Mouse (Mus musculus): ENCODE results near the gene Nfkbid. TPM values are rescaled to one million over a fixed set of nuclear protein-coding genes. Genes with fewer than 3 reads are reported as not detected.

Gene Nfkbid
- polyA plus RNA-seq, 1 experiment, result 0.42 TPM

DNA sequence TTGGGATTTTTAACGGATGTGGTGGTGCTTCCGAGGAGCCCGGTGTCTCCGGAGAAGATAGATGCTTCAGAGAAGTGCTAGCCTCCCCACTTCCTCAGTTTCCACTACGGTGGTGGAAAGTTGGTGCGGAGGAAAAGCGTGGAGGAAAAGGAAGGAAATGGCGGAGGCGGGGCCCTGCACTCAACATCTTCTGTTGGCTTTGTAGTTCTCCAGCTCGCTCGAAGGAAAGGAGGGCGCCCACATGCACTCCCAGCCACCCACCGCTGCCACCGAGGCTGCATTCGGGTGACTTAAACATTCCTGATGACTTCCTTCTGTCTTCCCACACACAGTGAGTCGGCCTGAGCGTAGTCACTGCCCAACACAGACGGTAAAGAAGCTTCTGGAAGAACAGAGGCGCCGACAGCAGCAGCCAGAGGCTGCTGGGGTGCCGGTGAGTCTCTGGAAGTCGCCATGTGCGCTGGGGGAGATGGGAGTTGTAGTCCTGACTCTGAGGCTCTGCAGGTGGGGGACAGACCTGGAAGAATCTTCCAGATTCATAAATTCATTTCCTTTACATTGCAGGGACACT lies 1.6 kb downstream of the Nfkbid start:
- TF ChIP-seq POLR2A (IDR thresholded peaks at IDR 0.05; ENCODE audit: low read depth, low read length) (no peak), CTCF (IDR thresholded peaks at IDR 0.05; ENCODE audit: borderline replicate concordance, insufficient read depth, low read length) (no peak)
- Histone ChIP-seq H3K27ac (ENCODE audit: insufficient read depth, low read length) (no peak overlapping the region), H3K4me3 (ENCODE audit: insufficient read depth, low read length) (peak overlapping the region; percentile 53), H3K4me1 (ENCODE audit: control insufficient read depth, insufficient read depth, low read length) (peaks cover 3% of the 10 kb centered on the region; the same call in 1 of the 2 replicates)

DNA sequence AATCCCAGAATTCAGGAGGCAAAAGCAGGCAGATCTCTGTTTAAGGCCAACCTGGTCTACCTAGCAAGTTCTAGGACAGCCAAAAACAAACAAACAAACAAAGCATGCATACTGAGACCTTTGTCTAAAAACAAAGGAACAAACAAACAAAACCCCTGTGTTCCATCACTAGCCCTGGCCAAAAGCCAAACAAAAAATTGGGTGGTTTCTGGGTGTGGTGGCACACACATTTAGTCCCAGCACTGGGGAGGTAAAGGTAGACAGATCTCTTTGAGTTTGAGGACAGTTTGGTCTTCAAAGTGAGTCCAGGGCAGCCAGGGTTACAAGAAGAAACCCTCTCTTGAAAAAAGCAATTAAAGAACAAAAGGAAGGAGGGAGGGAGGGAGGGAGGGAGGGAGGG lies 7.8 kb downstream of the Nfkbid start:
- TF ChIP-seq POLR2A (IDR thresholded peaks at IDR 0.05; ENCODE audit: low read depth, low read length) (no peak), CTCF (IDR thresholded peaks at IDR 0.05; ENCODE audit: borderline replicate concordance, insufficient read depth, low read length) (no peak)
- Histone ChIP-seq H3K27ac (ENCODE audit: insufficient read depth, low read length) (no peak overlapping the region), H3K4me3 (ENCODE audit: insufficient read depth, low read length) (no peak overlapping the region), H3K4me1 (ENCODE audit: control insufficient read depth, insufficient read depth, low read length) (0 out of 2 replicates have a peak, but pooled peaks cover 3% of the 10 kb centered on the region)

DNA sequence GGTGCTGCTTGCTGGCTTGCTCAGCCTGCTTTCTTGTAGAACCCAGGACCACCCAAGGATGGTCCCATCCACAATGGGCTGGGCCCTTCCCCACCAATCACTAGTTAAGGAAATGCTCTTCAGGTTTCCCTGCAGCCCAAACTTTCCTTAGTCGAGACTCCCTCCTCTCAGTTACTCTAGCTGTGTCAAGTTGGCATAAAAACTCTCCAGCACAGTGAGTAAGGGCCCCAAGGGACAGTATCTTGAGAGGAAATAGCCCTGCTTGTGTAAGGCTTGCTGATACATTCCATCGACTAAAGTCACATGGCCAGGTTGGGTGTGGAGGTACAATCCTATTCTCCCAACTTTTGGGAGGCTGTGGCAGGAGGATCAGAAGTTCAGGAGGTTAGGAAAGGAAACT lies 8.7 kb downstream of the Nfkbid start:
- TF ChIP-seq POLR2A (IDR thresholded peaks at IDR 0.05; ENCODE audit: low read depth, low read length), result no peak
- no peak for TF ChIP-seq CTCF (IDR thresholded peaks at IDR 0.05; ENCODE audit: borderline replicate concordance, insufficient read depth, low read length)
- Histone ChIP-seq H3K4me1 (ENCODE audit: control insufficient read depth, insufficient read depth, low read length) (0 out of 2 replicates have a peak, but pooled peaks cover 3% of the 10 kb centered on the region), H3K4me3 (ENCODE audit: insufficient read depth, low read length) (no peak overlapping the region)

DNA sequence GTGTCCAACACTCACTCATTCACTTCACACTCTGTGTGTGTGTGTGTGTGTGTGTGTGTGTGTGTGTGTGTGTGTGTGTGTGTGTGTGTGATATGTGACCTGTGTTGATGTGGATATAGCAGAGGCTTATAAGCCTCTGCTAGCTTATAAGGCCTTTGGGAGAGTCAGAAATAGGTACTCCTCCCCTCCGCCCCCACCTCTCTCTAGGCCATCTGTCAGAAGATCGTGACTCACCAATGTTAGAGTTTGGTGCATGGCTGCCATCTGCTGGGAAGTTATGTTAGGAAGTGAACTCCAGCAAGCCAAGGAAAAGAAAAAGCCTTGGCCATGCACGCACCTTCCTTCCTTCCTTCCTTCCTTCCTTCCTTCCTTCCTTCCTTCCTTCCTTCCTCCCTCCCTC lies 10.3 kb downstream of the Nfkbid start:
- Histone ChIP-seq H3K4me3 (ENCODE audit: insufficient read depth, low read length) (no peak overlapping the region), H3K4me1 (ENCODE audit: control insufficient read depth, insufficient read depth, low read length) (0 out of 2 replicates have a peak, but pooled peaks cover 3% of the 10 kb centered on the region), H3K27ac (ENCODE audit: insufficient read depth, low read length) (no peak overlapping the region)
- TF ChIP-seq CTCF (IDR thresholded peaks at IDR 0.05; ENCODE audit: borderline replicate concordance, insufficient read depth, low read length) (peak; percentile 36; the same call in 1 of the 2 replicates), POLR2A (IDR thresholded peaks at IDR 0.05; ENCODE audit: low read depth, low read length) (no peak)

More for the DNA sequence above, 8.7 kb downstream of the Nfkbid start:
- no peak overlapping the region; the same call in 1 of the 2 replicates for H3K27ac ChIP-seq (ENCODE audit: insufficient read depth, low read length)

DNA sequence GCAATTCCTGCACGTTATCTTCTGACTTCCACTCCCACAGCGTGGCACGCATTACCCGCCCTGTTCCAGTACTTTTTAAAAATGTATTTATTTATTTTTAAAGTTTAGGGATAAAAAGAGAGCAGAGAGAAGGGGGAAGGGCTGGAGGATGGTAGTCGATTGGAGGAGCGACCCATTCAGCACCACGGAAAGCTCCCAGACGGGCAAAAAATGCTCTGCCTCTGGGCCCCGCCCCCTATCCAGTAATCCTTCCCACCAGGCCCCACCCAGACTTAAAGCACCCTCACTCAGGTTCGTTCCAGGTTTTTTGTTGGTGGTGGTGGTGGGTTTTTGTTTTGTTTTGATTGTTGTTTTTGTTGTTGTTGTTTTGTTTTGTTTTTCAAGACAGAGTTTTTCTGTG lies 12.7 kb downstream of the Nfkbid start:
- 0 out of 2 replicates have a peak, but pooled peaks cover 3% of the 10 kb centered on the region for H3K4me1 ChIP-seq (ENCODE audit: control insufficient read depth, insufficient read depth, low read length)
- H3K4me3 ChIP-seq (ENCODE audit: insufficient read depth, low read length), result no peak overlapping the region
- TF ChIP-seq POLR2A (IDR thresholded peaks at IDR 0.05; ENCODE audit: low read depth, low read length) (no peak), CTCF (IDR thresholded peaks at IDR 0.05; ENCODE audit: borderline replicate concordance, insufficient read depth, low read length) (no peak)

DNA sequence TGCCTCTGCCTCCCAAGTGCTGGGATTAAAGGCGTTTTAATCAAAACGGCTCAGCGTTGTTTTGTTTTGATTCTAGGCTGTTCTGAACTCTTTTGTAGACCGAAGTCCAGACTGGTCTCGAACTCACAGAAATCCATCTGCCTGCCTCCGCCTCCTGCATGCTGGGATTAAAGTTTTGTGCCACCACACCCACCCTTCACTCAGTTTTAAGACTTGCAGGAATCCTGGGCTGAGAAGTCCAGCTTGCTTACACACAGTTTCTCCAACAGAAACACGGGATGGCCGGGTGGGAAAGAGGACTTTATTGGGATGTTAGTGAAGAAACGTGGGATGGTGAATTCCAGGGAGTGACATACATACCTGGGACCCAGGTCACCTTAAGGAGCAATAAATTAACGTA lies 13.2 kb downstream of the Nfkbid start:
- 0 out of 2 replicates have a peak, but pooled peaks cover 3% of the 10 kb centered on the region for H3K4me1 ChIP-seq (ENCODE audit: control insufficient read depth, insufficient read depth, low read length)
- no peak overlapping the region for H3K4me3 ChIP-seq (ENCODE audit: insufficient read depth, low read length)
- no peak overlapping the region for H3K27ac ChIP-seq (ENCODE audit: insufficient read depth, low read length)
- TF ChIP-seq CTCF (IDR thresholded peaks at IDR 0.05; ENCODE audit: borderline replicate concordance, insufficient read depth, low read length) (no peak), POLR2A (IDR thresholded peaks at IDR 0.05; ENCODE audit: low read depth, low read length) (no peak)

More for the DNA sequence above, 12.7 kb downstream of the Nfkbid start:
- no peak overlapping the region for H3K27ac ChIP-seq (ENCODE audit: insufficient read depth, low read length)

DNA sequence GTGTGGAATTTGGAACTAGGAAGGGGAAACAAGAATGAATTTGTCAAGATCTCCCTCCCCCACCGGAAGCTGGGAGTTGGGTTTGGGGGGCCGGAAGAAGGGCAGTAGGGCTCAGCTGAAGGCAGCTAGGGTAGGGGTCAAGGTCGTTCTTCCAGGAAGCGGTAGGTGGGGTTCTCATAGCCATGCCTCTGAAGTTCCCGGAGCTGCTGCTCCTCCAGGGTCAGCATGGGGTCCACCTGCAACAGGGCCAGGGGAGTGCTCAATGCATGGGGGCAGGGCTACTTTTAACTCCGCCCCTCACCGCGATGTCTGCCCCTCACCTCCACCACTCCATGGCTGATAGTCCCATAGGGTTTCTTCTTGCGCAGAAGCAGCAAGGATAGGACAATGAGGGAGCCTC lies 13.6 kb downstream of the Nfkbid start:
- Histone ChIP-seq H3K27ac (ENCODE audit: insufficient read depth, low read length) (no peak overlapping the region), H3K4me1 (ENCODE audit: control insufficient read depth, insufficient read depth, low read length) (0 out of 2 replicates have a peak, but pooled peaks cover 3% of the 10 kb centered on the region), H3K4me3 (ENCODE audit: insufficient read depth, low read length) (no peak overlapping the region)
- no peak for TF ChIP-seq CTCF (IDR thresholded peaks at IDR 0.05; ENCODE audit: borderline replicate concordance, insufficient read depth, low read length)
- no peak for TF ChIP-seq POLR2A (IDR thresholded peaks at IDR 0.05; ENCODE audit: low read depth, low read length)

DNA sequence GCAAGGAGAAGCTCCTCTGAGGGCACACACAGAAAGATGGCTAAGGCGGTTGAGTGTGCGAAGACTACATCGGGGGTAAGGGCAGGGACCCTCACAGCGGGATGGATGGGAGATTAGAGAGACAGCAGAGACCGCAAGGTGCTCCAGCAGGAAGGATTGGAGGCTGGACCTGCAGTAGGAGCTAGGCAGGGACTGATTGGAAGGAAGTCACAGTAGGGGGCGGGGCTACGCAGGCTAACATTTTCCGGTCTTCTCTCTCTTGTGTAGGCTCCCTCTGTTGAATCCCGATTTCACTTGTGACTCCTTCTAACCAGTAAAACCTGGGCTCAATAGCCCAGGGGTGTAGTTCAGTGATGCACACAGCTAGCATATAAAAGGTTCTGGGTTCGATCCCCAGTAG lies 15.3 kb downstream of the Nfkbid start:
- H3K4me1 ChIP-seq (ENCODE audit: control insufficient read depth, insufficient read depth, low read length), result no peaks in the 10 kb centered on the region
- no peak for TF ChIP-seq POLR2A (IDR thresholded peaks at IDR 0.05; ENCODE audit: low read depth, low read length)
- no peak for TF ChIP-seq CTCF (IDR thresholded peaks at IDR 0.05; ENCODE audit: borderline replicate concordance, insufficient read depth, low read length)
- H3K4me3 ChIP-seq (ENCODE audit: insufficient read depth, low read length), result no peak overlapping the region
- no peak overlapping the region for H3K27ac ChIP-seq (ENCODE audit: insufficient read depth, low read length)

DNA sequence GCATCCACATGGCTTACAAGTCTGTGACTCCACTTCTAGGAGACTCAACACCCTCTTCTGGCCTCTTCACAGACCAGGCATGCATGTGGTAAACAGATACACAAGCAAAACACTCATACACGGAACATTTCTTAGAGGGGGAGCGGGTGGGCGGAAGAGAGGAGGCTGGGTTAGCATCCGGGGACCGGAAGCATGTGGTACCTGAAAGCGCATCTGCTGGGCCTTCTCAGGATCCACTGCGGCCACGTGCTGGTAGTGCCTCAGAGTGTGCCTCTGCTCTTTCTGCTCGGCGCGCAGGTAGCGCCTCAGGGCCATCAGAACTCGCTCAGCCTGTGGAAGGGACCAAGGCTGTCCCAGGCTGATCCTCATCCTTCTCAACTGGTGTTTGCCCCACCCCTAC lies 18.2 kb downstream of the Nfkbid start:
- no peak overlapping the region for H3K27ac ChIP-seq (ENCODE audit: insufficient read depth, low read length)
- no peaks in the 10 kb centered on the region for H3K4me1 ChIP-seq (ENCODE audit: control insufficient read depth, insufficient read depth, low read length)
- no peak overlapping the region for H3K4me3 ChIP-seq (ENCODE audit: insufficient read depth, low read length)
- TF ChIP-seq POLR2A (IDR thresholded peaks at IDR 0.05; ENCODE audit: low read depth, low read length), result no peak
- no peak for TF ChIP-seq CTCF (IDR thresholded peaks at IDR 0.05; ENCODE audit: borderline replicate concordance, insufficient read depth, low read length)

DNA sequence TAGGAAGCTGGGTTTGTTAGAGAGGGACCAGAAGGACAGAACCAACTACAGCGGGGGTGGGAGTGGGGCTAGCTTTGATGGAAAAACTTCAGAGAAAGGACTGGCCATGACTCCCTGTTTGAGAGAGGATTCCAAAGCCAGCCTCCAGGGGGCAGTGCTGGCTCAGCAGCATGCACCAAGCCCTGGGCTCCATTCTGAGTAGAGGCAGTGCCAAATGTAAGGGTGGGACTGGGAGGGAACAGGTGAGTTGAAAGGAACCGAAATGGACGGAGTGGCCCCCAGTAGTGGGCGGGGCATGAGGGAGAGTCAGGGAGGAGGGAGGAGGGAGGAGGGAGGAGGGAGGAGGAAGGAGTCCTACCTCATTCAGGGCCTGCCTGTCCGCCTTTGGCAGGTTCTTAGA lies 19.2 kb downstream of the Nfkbid start:
- Histone ChIP-seq H3K4me3 (ENCODE audit: insufficient read depth, low read length) (no peak overlapping the region), H3K27ac (ENCODE audit: insufficient read depth, low read length) (no peak overlapping the region), H3K4me1 (ENCODE audit: control insufficient read depth, insufficient read depth, low read length) (no peaks in the 10 kb centered on the region)
- TF ChIP-seq CTCF (IDR thresholded peaks at IDR 0.05; ENCODE audit: borderline replicate concordance, insufficient read depth, low read length) (peak; percentile 69), POLR2A (IDR thresholded peaks at IDR 0.05; ENCODE audit: low read depth, low read length) (no peak)
